Mouse (Mus musculus) stomach, embryonic 15.5 days (tissue): Measurements from ENCODE around the gene Bend4. TPM values are rescaled to one million over a fixed set of nuclear protein-coding genes. Genes with fewer than 3 reads are reported as not detected.

Source experiments
- ATAC-seq: fragments of 200-750 bp; cut with Nextera tagmentation; 2 replicates; pipeline ENCODE4 v1.8.0; 2017; ENCODE audit warnings: low read depth, moderate number of reproducible peaks, moderate TSS enrichment; ENCODE audit not compliant: insufficient read depth, low FRiP score
- H3K27ac ChIP-seq: fragments of 300-500 bp; sonication (generic); 2 replicates; pipeline ENCODE4 v1.5.1; 2015; ENCODE audit warnings: mild to moderate bottlenecking, inconsistent platforms
- H3K27me3 ChIP-seq: fragments of 300-500 bp; sonication (generic); replicated peaks from 2 replicates; pipeline ENCODE4 v1.6.1; 2015; ENCODE audit warnings: inconsistent platforms
- H3K36me3 ChIP-seq: fragments of 300-500 bp; sonication (generic); 2 replicates; pipeline ENCODE4 v1.6.1; 2015; ENCODE audit warnings: inconsistent platforms
- H3K4me1 ChIP-seq: fragments of 300-500 bp; sonication (generic); 2 replicates; pipeline ENCODE4 v1.6.1; 2015; ENCODE audit warnings: inconsistent platforms
- H3K4me2 ChIP-seq: fragments of 300-500 bp; sonication (generic); 2 replicates; pipeline ENCODE4 v1.6.1; 2015; ENCODE audit warnings: mild to moderate bottlenecking, inconsistent platforms
- H3K4me3 ChIP-seq: fragments of 300-500 bp; sonication (generic); replicated peaks from 2 replicates; pipeline ENCODE4 v1.5.1; 2015; ENCODE audit warnings: inconsistent platforms
- H3K9ac ChIP-seq: fragments of 300-500 bp; sonication (generic); 2 replicates; pipeline ENCODE4 v1.6.1; 2015; ENCODE audit warnings: inconsistent platforms
- H3K9me3 ChIP-seq: fragments of 300-500 bp; sonication (generic); 2 replicates; pipeline ENCODE4 v1.6.1; 2016; ENCODE audit warnings: inconsistent platforms
- WGBS: fragments of 180-500 bp; shearing (Covaris S2); methylation state at CpG from one replicate; pipeline ENCODE4 v1.1.7; 2015; 5-methylcytosine and 5-hydroxymethylcytosine counted together
- polyA plus RNA-seq: library from polyadenylated mRNA; unstranded; fragments of >200 nt; fragmentation: Nextera tagmentation; extraction: Ambion mirVana; gene quantifications from 2 replicates; pipeline ENCODE4 v1.2.1, GENCODE M21; 2015

Gene Bend4
- polyA plus RNA-seq, 1 experiment from 2014 or later, result 2.8 TPM

DNA sequence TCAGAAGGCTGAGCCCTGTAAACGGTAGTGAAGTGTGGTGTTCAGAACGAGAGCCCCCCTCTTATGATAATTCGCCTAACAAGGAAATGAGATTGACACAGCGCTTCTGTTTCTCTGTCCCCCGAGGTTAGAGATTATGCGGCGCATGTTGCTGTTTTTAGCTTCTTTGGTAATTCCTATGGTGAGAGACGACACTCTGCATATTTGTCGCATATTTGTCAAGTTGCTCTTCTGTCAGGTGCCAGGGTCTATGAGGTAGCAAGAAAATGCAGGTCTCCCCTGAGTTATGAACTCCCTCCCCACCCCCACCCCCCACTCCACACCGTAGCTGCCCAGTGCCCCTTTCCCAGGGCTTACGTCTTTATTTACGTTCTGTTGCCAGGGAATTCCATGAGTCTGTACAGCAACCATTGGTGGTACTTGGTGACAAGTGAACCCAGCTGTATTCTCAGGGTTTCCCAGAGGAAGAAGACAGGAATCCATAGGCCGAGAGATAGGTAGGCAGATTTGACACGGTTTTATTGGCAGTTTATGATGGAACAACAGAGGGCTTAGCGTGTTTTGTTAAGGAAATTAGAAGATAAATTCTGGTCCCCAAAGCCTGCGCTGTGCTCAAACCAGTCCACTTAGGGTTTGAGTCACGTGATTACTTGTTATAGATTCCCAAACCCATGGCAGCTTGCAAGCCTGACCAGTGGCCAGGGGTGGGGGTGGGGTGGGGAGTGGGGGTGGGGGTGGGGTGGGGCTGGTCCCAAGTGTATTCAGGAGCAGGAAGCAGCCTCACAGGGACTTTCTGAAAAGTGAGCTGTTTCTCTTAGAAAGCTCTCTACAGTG is 16.3 kb upstream of the Bend4 start:
- no peak overlapping the region for H3K27ac ChIP-seq
- H3K4me3 ChIP-seq, result no peak overlapping the region
- no peaks in the 10 kb centered on the region for H3K36me3 ChIP-seq
- 37% methylated on average over 17 of the region's 17 CpGs for WGBS
- no peak overlapping the region for H3K9ac ChIP-seq
- H3K4me1 ChIP-seq, result peaks cover 2% of the 10 kb centered on the region; the same call in 1 of the 2 replicates
- no peaks in the 10 kb centered on the region for H3K27me3 ChIP-seq
- no peak for ATAC-seq
- no peak overlapping the region for H3K4me2 ChIP-seq
- H3K9me3 ChIP-seq, result no peaks in the 10 kb centered on the region

DNA sequence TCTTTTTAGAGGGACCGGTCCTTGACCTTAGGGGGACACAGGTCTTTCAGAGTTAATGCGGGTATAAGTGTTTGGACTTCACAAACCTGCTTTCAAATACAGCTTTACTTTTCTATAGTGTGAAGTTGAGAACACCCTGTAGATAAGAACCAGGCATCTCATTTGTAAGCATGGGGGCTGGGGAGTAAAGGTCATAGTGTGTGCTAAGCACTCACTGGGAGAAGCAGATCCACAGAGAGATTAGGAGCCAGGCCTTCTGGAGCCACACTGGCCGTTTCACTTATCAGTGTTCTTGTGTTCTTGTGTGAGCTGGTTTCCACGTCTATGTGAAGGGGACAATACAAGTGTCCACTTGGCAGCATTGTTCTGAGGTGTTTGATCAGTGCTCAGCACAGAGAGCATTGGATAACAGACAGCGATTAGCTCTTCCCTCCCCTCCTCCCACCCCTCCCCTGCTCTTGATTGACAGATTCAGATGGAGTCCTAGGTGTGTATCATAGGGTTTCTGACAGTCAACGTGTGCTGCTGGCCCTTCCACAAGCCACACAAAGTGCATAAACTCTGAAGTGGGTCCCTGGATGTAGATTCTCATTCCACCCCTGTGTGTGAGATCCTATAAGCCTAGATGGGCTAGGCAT is 14.8 kb upstream of the Bend4 start:
- no peaks in the 10 kb centered on the region for H3K9me3 ChIP-seq
- WGBS, result 44% methylated on average over 6 of the region's 6 CpGs
- no peak overlapping the region for H3K4me3 ChIP-seq
- H3K27me3 ChIP-seq, result no peaks in the 10 kb centered on the region
- no peaks in the 10 kb centered on the region for H3K36me3 ChIP-seq
- peaks cover 2% of the 10 kb centered on the region; the same call in 1 of the 2 replicates for H3K4me1 ChIP-seq
- no peak overlapping the region for H3K4me2 ChIP-seq
- no peak overlapping the region for H3K27ac ChIP-seq
- no peak overlapping the region for H3K9ac ChIP-seq
- no peak for ATAC-seq

DNA sequence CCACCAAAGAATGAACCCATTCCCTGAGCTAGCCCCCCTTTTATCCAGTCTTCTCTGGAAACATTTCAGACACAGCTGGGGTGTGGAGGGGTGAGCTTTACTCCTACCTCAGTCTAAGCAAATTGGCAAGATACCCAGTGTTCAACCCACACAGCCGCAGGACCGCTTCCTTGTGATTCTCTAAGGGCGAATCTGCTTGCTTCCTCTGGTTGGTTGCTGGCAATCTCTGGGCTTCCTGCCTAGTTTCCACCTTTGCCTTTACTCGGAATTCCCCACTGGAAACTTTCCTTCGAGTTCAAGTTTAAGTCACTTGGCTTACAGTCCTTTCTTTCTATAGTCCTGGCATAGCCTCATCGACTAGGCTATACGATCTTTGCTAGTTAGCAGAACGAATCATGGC is 12.5 kb upstream of the Bend4 start:
- no peak overlapping the region for H3K4me3 ChIP-seq
- no peaks in the 10 kb centered on the region for H3K9me3 ChIP-seq
- H3K27ac ChIP-seq, result no peak overlapping the region
- H3K36me3 ChIP-seq, result no peaks in the 10 kb centered on the region
- H3K4me2 ChIP-seq, result no peak overlapping the region
- H3K9ac ChIP-seq, result no peak overlapping the region
- no peaks in the 10 kb centered on the region for H3K27me3 ChIP-seq
- 89% methylated on average over 8 of the region's 8 CpGs for WGBS
- no peaks in the 10 kb centered on the region for H3K4me1 ChIP-seq
- no peak for ATAC-seq

DNA sequence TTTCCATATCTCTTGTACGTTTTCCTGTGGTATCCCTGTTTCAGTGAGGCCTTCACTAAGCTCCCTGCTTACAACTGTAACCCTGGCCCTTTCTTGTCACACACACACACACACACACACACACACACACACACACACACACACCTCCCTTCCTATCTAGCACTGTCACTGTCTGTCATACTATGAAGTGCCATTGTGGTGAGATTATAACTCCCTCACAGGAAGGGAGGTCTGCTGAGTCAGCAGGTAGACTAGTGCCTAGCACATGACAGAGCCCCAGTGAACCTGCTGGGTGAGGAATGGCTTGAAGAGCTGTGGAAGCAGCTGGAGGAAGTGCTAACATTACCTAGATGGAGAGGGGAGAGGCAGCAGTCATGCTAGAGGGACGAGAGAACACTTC is 9.3 kb upstream of the Bend4 start:
- H3K27ac ChIP-seq, result no peak overlapping the region
- H3K4me2 ChIP-seq, result no peak overlapping the region
- H3K9ac ChIP-seq, result no peak overlapping the region
- no peaks in the 10 kb centered on the region for H3K4me1 ChIP-seq
- no peaks in the 10 kb centered on the region for H3K27me3 ChIP-seq
- H3K4me3 ChIP-seq, result no peak overlapping the region
- ATAC-seq, result peak; percentile 58
- no peaks in the 10 kb centered on the region for H3K36me3 ChIP-seq
- no peaks in the 10 kb centered on the region for H3K9me3 ChIP-seq
- 29% methylated on average over 2 of the region's 2 CpGs for WGBS

DNA sequence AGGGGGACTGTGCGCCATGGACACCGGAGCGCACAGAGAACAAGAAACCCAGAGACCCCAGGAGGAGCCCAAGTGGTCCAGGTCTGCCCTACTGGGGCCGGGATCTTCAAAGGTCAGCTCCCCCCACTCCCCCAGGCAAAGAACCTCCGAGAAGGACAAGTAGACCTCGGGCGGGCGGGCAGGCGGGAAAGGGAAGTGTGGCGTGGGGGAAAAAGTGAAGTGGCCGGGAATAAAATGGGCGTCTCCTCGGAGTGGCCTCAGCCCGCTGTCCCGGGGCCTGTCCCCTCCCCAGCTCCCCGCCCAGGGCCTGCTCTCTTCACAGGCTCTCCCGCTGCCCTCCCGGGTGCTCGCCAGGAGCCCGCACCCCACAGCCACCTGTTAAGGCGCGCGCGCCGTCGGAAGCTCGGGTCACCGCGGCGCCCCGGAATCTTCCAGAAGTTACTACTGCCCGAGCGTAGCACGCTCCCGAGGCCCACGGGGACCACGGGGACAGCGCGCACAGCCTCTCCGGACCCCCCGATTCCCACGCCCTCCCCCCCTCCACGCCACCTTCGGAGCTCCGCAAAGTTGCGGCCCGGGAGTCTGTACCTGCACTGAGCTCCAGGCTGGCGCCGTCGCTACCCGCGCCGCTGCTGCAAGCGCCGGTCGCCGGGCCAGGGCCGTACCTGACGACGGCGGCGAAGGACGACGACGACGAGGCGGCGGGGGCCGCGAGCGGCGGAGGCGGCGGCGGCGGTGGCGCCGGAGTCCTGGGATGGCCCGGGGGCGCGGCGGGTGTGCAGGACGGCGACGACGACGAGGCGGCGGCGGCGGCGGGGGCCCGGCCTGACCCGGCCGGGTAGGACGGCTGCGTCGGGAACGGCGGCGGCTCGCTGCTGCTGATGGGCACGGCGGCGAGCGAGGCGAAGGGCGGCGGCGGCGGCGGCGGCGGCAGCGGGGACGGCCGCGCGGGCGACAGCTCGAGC is 1.4 kb downstream of the Bend4 start:
- no peaks in the 10 kb centered on the region for H3K9me3 ChIP-seq
- no peak overlapping the region for H3K27ac ChIP-seq
- ATAC-seq, result peak; percentile 40

DNA sequence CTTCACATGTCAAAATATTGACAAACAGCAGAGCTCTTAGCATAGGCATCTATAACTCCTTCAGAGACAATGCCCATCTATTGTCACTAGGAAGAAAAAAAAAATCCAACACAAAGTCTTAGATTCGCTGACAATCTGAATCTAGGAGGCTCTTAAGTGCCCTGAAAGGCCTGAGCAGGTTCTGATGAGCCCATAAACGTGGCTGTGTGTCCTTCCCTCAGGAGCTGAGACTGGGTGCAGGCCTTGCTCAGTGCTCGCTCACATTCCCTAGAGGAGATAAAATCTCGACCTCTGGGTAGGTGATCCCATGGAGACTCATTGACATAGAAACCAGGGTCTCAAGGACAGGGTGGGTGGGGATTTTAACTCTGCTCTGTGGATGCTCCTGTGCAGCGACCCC is 2.1 kb downstream of the Bend4 start:
- H3K27ac ChIP-seq, result no peak overlapping the region
- H3K4me2 ChIP-seq, result peak overlapping the region; percentile 91
- H3K9me3 ChIP-seq, result no peaks in the 10 kb centered on the region
- H3K4me3 ChIP-seq, result peak overlapping the region; percentile 72; the same call in 1 of the 2 replicates
- peaks cover 15% of the 10 kb centered on the region for H3K27me3 ChIP-seq
- no peak overlapping the region for H3K9ac ChIP-seq
- WGBS, result 33% methylated on average over 5 of the region's 5 CpGs
- peaks cover 10% of the 10 kb centered on the region; the same call in 1 of the 2 replicates for H3K4me1 ChIP-seq
- no peak for ATAC-seq
- H3K36me3 ChIP-seq, result no peaks in the 10 kb centered on the region

More for the DNA sequence above, 1.4 kb downstream of the Bend4 start:
- peak overlapping the region; percentile 22; the same call in 1 of the 2 replicates for H3K9ac ChIP-seq
- H3K4me1 ChIP-seq, result peaks cover 10% of the 10 kb centered on the region; the same call in 1 of the 2 replicates
- no peaks in the 10 kb centered on the region for H3K36me3 ChIP-seq
- H3K4me2 ChIP-seq, result peak overlapping the region; percentile 91
- 1% methylated on average over 103 of the region's 121 CpGs for WGBS
- H3K27me3 ChIP-seq, result peaks cover 15% of the 10 kb centered on the region
- H3K4me3 ChIP-seq, result peak overlapping the region; percentile 72

DNA sequence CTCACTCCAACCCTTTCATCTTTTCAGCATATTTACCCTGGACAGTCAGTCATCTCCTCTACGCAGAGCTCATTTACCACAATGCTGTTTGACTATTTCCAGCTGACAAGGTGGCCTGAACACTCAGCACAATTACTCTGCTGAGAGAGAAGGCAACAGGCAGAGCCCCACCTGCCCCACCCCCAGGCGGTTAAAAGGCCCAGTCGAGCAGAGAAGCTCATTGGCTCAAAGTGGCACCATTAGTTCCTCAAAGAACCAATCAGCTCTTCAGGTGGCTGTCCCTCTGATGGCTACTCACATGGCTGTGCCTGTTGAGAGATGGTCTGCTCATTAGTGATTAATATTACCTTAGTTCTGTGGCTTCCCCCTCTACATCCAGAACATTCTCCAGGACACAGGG is 3.5 kb downstream of the Bend4 start:
- 47% methylated on average over 3 of the region's 3 CpGs for WGBS
- H3K9ac ChIP-seq, result no peak overlapping the region
- no peak overlapping the region for H3K4me3 ChIP-seq
- no peaks in the 10 kb centered on the region for H3K36me3 ChIP-seq
- H3K9me3 ChIP-seq, result no peaks in the 10 kb centered on the region
- no peak overlapping the region for H3K4me2 ChIP-seq
- H3K27me3 ChIP-seq, result peaks cover 15% of the 10 kb centered on the region
- peaks cover 10% of the 10 kb centered on the region; the same call in 1 of the 2 replicates for H3K4me1 ChIP-seq
- no peak overlapping the region for H3K27ac ChIP-seq
- ATAC-seq, result no peak

DNA sequence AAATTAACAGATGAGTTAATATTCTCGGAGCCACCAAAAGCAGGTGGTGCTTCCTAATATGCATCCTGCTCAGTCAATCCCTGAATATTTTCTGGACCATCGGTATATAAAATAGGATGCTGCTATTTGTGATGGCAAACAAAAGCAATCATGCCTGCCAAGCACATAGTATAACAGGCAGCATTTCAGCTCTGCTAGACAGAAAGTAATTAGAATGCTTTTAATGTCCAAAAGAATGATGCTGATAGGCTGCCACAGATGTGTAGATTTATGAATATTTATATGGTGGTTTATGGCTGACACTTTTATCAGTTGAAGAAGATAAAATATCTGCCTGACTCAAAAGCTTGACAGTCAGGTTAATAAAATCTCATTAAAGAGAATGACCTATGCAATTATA is 4.1 kb downstream of the Bend4 start:
- ATAC-seq, result no peak
- H3K4me1 ChIP-seq, result peaks cover 10% of the 10 kb centered on the region; the same call in 1 of the 2 replicates
- H3K36me3 ChIP-seq, result no peaks in the 10 kb centered on the region
- no peak overlapping the region for H3K27ac ChIP-seq
- peaks cover 15% of the 10 kb centered on the region for H3K27me3 ChIP-seq
- H3K9ac ChIP-seq, result no peak overlapping the region
- H3K4me3 ChIP-seq, result no peak overlapping the region
- H3K4me2 ChIP-seq, result no peak overlapping the region
- H3K9me3 ChIP-seq, result no peaks in the 10 kb centered on the region
- WGBS, result 82% methylated on average over 2 of the region's 2 CpGs

DNA sequence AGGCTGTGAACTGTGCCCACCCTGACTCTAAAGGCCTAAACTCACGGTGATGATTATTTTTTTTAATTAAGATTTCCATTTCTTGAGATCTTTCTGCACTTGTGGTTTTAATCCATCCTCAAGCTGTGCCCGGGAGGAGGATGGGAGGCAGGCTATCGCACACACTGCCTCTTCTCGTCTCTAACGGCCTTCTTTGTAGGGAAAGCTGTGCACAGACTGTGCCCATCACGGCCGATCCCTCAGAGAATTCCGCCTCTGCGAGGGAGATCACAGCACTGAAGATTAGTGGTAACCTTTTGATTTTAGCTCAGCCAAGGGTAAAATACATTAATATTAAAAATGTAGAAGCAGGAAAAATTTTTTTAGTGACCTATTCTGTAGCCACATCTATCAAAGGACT is 4.8 kb downstream of the Bend4 start:
- Histone ChIP-seq H3K9ac (no peak overlapping the region), H3K36me3 (no peaks in the 10 kb centered on the region), H3K27me3 (peaks cover 15% of the 10 kb centered on the region), H3K4me2 (no peak overlapping the region), H3K9me3 (no peaks in the 10 kb centered on the region), H3K4me1 (peaks cover 10% of the 10 kb centered on the region; the same call in 1 of the 2 replicates), H3K4me3 (no peak overlapping the region), H3K27ac (no peak overlapping the region)
- WGBS, result 73% methylated on average over 9 of the region's 9 CpGs
- ATAC-seq, result no peak

DNA sequence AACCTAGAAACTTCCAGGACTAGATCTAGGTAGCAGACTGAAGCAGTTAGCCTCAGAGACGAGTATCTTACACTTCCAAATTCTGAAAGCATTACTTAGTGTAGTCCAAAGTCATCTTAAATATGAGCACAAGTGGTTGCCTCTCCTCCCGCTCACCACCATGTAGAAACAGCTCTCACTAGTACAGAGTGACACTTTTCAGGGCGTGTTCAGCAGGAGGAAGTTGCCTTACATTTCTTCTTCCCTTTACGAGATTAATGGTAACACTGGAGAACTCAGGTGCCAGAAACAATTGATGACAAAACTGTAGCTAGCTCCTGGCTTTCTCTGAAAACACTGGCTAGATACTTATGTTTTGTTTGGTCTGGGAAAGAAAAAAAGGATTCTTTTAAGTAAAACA is 8.7 kb downstream of the Bend4 start:
- Histone ChIP-seq H3K4me3 (no peak overlapping the region), H3K27ac (no peak overlapping the region), H3K4me1 (no peaks in the 10 kb centered on the region), H3K4me2 (no peak overlapping the region), H3K36me3 (no peaks in the 10 kb centered on the region), H3K9ac (no peak overlapping the region), H3K9me3 (no peaks in the 10 kb centered on the region), H3K27me3 (no peaks in the 10 kb centered on the region)
- 63% methylated on average over 4 of the region's 4 CpGs for WGBS
- ATAC-seq, result no peak

DNA sequence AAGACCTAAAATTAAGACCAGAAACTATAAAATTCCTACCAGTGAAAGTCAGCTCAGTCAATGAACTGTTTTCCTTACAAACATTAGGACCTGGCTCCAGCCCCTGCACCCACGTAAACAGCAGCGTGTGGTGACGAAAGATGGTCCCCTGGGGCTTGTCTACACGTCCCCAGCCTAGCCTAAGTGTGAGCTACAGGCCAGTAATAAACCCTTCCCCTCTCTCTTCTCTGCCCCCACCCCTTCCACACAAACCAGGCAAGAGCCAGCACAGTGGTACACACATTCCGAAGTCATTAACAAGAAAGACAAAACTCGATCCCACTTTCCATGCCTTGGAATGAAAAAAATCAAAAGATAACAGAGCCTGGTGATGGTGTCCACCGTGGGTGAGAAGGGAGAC is 16.6 kb downstream of the Bend4 start:
- Histone ChIP-seq H3K4me3 (no peak overlapping the region), H3K27ac (no peak overlapping the region), H3K9ac (no peak overlapping the region), H3K9me3 (no peaks in the 10 kb centered on the region), H3K4me2 (no peak overlapping the region), H3K27me3 (no peaks in the 10 kb centered on the region), H3K4me1 (peaks cover 4% of the 10 kb centered on the region; the same call in 1 of the 2 replicates), H3K36me3 (no peaks in the 10 kb centered on the region)
- ATAC-seq, result no peak
- WGBS, result 82% methylated on average over 7 of the region's 7 CpGs
